In genomic region chr11:58077270-58077669, GRCm38 (mm10) we compare ENCODE assay signal across 33 mouse cellular contexts. TPM values are rescaled to one million over a fixed set of nuclear protein-coding genes. Genes with fewer than 3 reads are reported as not detected.
"Had no signal": no experiment of that assay in that cellular context is flagged by ENCODE, and none has a peak within 500 bp of the region (broad histone marks: within the 10 kb centered on the region; RNA-seq: fewer than 3 reads in every experiment).

No protein-coding gene starts in this region.

- H3K36me3 ChIP-seq: embryonic facial prominence, embryonic 10.5 days; embryonic facial prominence, embryonic 12.5 days; embryonic facial prominence, embryonic 13.5 days; embryonic facial prominence, embryonic 15.5 days; forebrain, embryonic 10.5 days; forebrain, embryonic 12.5 days; forebrain, embryonic 15.5 days had no signal

- H3K4me3 ChIP-seq: embryonic facial prominence, embryonic 10.5 days; embryonic facial prominence, embryonic 12.5 days; embryonic facial prominence, embryonic 13.5 days; embryonic facial prominence, embryonic 15.5 days; erythroblast, embryonic 14.5 days; forebrain, embryonic 10.5 days; forebrain, embryonic 12.5 days; forebrain, embryonic 13.5 days; forebrain, embryonic 15.5 days; gastrocnemius, adult 2 months had no signal

- H3K9me3 ChIP-seq: embryonic facial prominence, embryonic 12.5 days; embryonic facial prominence, embryonic 13.5 days; embryonic facial prominence, embryonic 15.5 days; forebrain, embryonic 10.5 days; forebrain, embryonic 12.5 days; forebrain, embryonic 13.5 days; forebrain, embryonic 15.5 days had no signal

- H3K27me3 ChIP-seq: embryonic facial prominence, embryonic 12.5 days; embryonic facial prominence, embryonic 13.5 days; embryonic facial prominence, embryonic 15.5 days; forebrain, embryonic 12.5 days; forebrain, embryonic 13.5 days; forebrain, embryonic 15.5 days had no signal

- ATAC-seq: forebrain, embryonic 13.5 days; forebrain, embryonic 14.5 days; forebrain, embryonic 15.5 days; forebrain, embryonic 16.5 days; forebrain, postnatal 0 days had no signal

- DNase-seq: cerebellum, adult 18-20 months; cerebellum, adult 2 months; cerebellum, adult 8-10 months; cerebellum, adult 9-10 months; cerebellum, adult 9-11 months; cerebellum, postnatal 10 days; cerebellum, postnatal 14 days; cerebellum, postnatal 25 days; cerebellum, postnatal 36 days; embryo, embryonic 11 days; forebrain, postnatal 0 days; gastrocnemius, adult 2 months; gastrocnemius, postnatal 10 days; gastrocnemius, postnatal 14 days; gastrocnemius, postnatal 25 days; gastrocnemius, postnatal 36 days; heart, adult 11 months had no signal

- H3K4me1 ChIP-seq: embryonic facial prominence, embryonic 10.5 days; embryonic facial prominence, embryonic 12.5 days; embryonic facial prominence, embryonic 13.5 days; embryonic facial prominence, embryonic 15.5 days; forebrain, embryonic 10.5 days; forebrain, embryonic 12.5 days; forebrain, embryonic 13.5 days; forebrain, embryonic 15.5 days had no signal

- H3K27ac ChIP-seq: embryonic facial prominence, embryonic 10.5 days; embryonic facial prominence, embryonic 12.5 days; embryonic facial prominence, embryonic 13.5 days; embryonic facial prominence, embryonic 15.5 days; forebrain, embryonic 10.5 days; forebrain, embryonic 12.5 days; forebrain, embryonic 13.5 days; forebrain, embryonic 15.5 days; gastrocnemius, adult 2 months had no signal

- H3K4me2 ChIP-seq: embryonic facial prominence, embryonic 12.5 days; embryonic facial prominence, embryonic 13.5 days; embryonic facial prominence, embryonic 15.5 days; forebrain, embryonic 12.5 days; forebrain, embryonic 13.5 days; forebrain, embryonic 15.5 days had no signal

- H3K9ac ChIP-seq: embryonic facial prominence, embryonic 12.5 days; embryonic facial prominence, embryonic 13.5 days; embryonic facial prominence, embryonic 15.5 days; forebrain, embryonic 12.5 days; forebrain, embryonic 13.5 days; forebrain, embryonic 15.5 days; forebrain, postnatal 0 days had no signal

RNA-seq across cellular contexts. Expression of gene Gm12248, which starts 15.7 kb away (rescaled TPM):
- polyA plus RNA-seq: cerebellum, adult 2 months; cortical plate, adult 2 months; embryonic facial prominence, embryonic 10.5 days; embryonic facial prominence, embryonic 11.5 days; embryonic facial prominence, embryonic 12.5 days; embryonic facial prominence, embryonic 13.5 days; embryonic facial prominence, embryonic 14.5 days; embryonic facial prominence, embryonic 15.5 days; erythroblast, embryonic 14.5 days; forebrain, embryonic 10.5 days; forebrain, embryonic 11.5 days; forebrain, embryonic 12.5 days; forebrain, embryonic 14.5 days; forebrain, embryonic 15.5 days; forebrain, embryonic 16.5 days; forebrain, postnatal 0 days; frontal cortex, adult 2 months had no signal
